Mouse (Mus musculus) hindbrain, embryonic 14.5 days (tissue): ENCODE results near the gene Gm5294. TPM values are rescaled to one million over a fixed set of nuclear protein-coding genes. Genes with fewer than 3 reads are reported as not detected.

ENCODE experiments used
- ATAC-seq: fragments of 200-750 bp; cut with Nextera tagmentation; 2 replicates; pipeline ENCODE4 v1.8.0; 2017; ENCODE audit warnings: moderate number of reproducible peaks, mild to moderate bottlenecking, moderate TSS enrichment, moderate library complexity; ENCODE audit not compliant: low FRiP score
- DNase-seq: peaks from one replicate; pipeline ENCODE4 v3.0.0-alpha.2; 2015; ENCODE audit warnings: low spot score
- H3K27ac ChIP-seq: fragments of 300-500 bp; sonication (generic); 2 replicates; pipeline ENCODE4 v1.5.1; 2014; ENCODE audit warnings: mild to moderate bottlenecking, moderate library complexity
- H3K27me3 ChIP-seq: fragments of 300-500 bp; sonication (generic); 2 replicates; pipeline ENCODE4 v1.6.1; 2014; ENCODE audit warnings: mild to moderate bottlenecking, low read length, mixed read lengths; ENCODE audit not compliant: control insufficient read depth, insufficient read depth
- H3K36me3 ChIP-seq: fragments of 300-500 bp; sonication (generic); replicated peaks from 2 replicates; pipeline ENCODE4 v1.6.1; 2014; ENCODE audit not compliant: control insufficient read depth, insufficient read depth
- H3K4me1 ChIP-seq: fragments of 300-500 bp; sonication (generic); replicated peaks from 2 replicates; pipeline ENCODE4 v1.6.1; 2014; ENCODE audit warnings: antibody characterized with exemption, low read length, mixed read lengths; ENCODE audit not compliant: control insufficient read depth, insufficient read depth
- H3K4me2 ChIP-seq: fragments of 300-500 bp; sonication (generic); replicated peaks from 2 replicates; pipeline ENCODE4 v1.6.1; 2014; ENCODE audit warnings: mild to moderate bottlenecking, moderate library complexity
- H3K4me3 ChIP-seq: fragments of 300-500 bp; sonication (generic); replicated peaks from 2 replicates; pipeline ENCODE4 v1.5.1; 2014; ENCODE audit warnings: mild to moderate bottlenecking, low read length
- H3K9ac ChIP-seq: fragments of 300-500 bp; sonication (generic); 2 replicates; pipeline ENCODE4 v1.6.1; 2014
- H3K9me3 ChIP-seq: fragments of 300-500 bp; sonication (generic); 2 replicates; pipeline ENCODE4 v1.6.1; 2016; ENCODE audit warnings: low read length; ENCODE audit not compliant: control insufficient read depth
- WGBS: fragments of 180-500 bp; shearing (Covaris S2); extraction: QIAGEN DNeasy Blood & Tissue Kit; methylation state at CpG from one replicate; pipeline ENCODE4 v1.1.7; 2014; 5-methylcytosine and 5-hydroxymethylcytosine counted together
- polyA plus RNA-seq: library from polyadenylated mRNA; unstranded; fragments of >200 nt; fragmentation: Nextera tagmentation; extraction: Ambion mirVana; gene quantifications from 2 replicates; pipeline ENCODE4 v1.2.1, GENCODE M21; 2014

Gene Gm5294
- polyA plus RNA-seq, 1 experiment from 2014 or later: 1.3 TPM

DNA sequence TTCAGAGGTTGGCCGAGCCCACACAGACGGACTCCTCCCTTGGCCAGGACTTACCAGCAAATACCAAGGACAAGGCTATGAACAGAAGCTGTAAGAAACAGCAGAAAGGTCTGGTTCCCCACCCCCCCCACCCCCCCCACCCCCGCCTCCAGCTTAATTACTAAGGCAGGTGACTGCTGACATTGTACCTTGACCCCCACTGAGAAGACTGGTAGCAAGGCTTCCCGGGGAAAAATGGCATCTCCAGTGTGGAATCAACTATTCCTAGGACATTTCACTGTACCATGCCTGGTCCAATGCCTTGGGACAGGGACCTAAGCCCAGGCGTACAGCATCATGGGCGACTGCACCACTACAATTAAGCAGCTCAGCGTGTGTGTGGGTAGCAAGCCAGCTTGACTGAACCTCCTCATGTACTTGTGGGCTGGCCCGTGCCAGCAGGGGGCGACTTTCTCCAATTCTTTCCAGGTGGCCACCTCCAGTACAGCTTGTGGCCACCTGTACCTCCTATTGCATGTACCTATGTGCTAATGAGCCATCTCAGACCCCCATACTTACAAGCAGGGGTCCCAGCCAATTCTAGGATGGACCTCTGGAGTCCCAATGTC lies 37.2 kb downstream of the Gm5294 start:
- Histone ChIP-seq H3K9ac (no peak overlapping the region), H3K4me2 (no peak overlapping the region), H3K27ac (no peak overlapping the region), H3K36me3 (no peaks in the 10 kb centered on the region), H3K27me3 (no peaks in the 10 kb centered on the region), H3K4me3 (no peak overlapping the region), H3K9me3 (no peaks in the 10 kb centered on the region), H3K4me1 (no peaks in the 10 kb centered on the region)
- WGBS: 27% methylated on average over 9 of the region's 9 CpGs
- ATAC-seq (peak; percentile 46; the same call in 1 of the 2 replicates), DNase-seq (peak; percentile 82)

DNA sequence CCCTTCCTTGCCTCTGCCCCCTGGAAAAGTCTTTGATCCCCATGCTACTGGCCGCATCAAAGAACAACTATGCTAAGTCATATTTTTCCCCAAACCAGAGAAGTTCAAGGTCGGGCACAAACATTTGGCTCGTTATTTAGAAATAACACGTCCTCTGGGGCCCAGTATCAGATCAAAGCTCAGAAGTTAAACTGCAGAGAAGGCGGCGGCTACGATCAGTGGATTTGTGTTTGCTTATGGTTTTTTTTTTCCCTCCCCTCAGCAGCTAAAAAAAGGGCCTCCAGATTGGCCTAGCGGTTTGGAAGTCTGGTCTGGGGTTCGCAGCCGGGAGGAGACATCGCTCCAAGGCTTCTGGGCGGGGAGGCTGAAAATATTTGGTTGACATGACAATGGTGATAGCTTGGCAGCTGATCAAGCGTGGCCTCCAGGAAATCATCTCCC lies 38.0 kb downstream of the Gm5294 start:
- DNase-seq (no peak), ATAC-seq (no peak)
- no peak overlapping the region for H3K4me3 ChIP-seq
- no peaks in the 10 kb centered on the region for H3K36me3 ChIP-seq
- no peak overlapping the region for H3K4me2 ChIP-seq
- H3K4me1 ChIP-seq: no peaks in the 10 kb centered on the region
- H3K27ac ChIP-seq: no peak overlapping the region
- no peaks in the 10 kb centered on the region for H3K9me3 ChIP-seq
- no peak overlapping the region for H3K9ac ChIP-seq
- H3K27me3 ChIP-seq: no peaks in the 10 kb centered on the region
- 63% methylated on average over 13 of the region's 13 CpGs for WGBS

GRCm38 (mm10) chr5:138863681-138864146 lies 43.8 kb downstream of the Gm5294 start:
- H3K4me2 ChIP-seq: no peak overlapping the region
- ATAC-seq: no peak
- H3K9ac ChIP-seq: no peak overlapping the region
- H3K4me1 ChIP-seq: no peaks in the 10 kb centered on the region
- H3K27me3 ChIP-seq: no peaks in the 10 kb centered on the region
- no peaks in the 10 kb centered on the region for H3K36me3 ChIP-seq
- DNase-seq: no peak
- H3K4me3 ChIP-seq: no peak overlapping the region
- H3K27ac ChIP-seq: no peak overlapping the region
- WGBS: 69% methylated on average over 7 of the region's 7 CpGs
- no peaks in the 10 kb centered on the region for H3K9me3 ChIP-seq

DNA sequence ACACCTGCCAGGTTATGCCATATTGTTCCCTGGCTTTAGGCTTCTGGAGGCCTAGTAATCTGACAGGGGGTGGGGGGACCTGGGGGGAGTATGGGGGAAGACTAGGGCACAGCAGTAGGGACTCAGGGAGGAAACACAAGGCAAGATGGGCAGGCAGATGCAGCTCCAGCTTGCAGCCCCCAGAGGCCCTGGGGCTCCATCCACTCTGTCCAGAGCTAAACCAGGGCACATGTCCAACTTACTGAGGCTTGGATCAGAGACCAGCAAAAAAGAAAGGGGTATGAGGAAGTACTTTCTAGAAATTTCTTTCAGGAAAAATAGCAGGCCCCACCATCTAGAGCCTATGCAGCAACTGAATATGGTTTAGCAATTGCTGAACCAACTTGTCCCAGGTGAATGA lies 44.3 kb downstream of the Gm5294 start:
- H3K4me1 ChIP-seq: no peaks in the 10 kb centered on the region
- no peak overlapping the region for H3K27ac ChIP-seq
- no peaks in the 10 kb centered on the region for H3K9me3 ChIP-seq
- H3K36me3 ChIP-seq: no peaks in the 10 kb centered on the region
- no peak overlapping the region for H3K4me2 ChIP-seq
- H3K9ac ChIP-seq: no peak overlapping the region
- DNase-seq (no peak), ATAC-seq (no peak)
- no peak overlapping the region for H3K4me3 ChIP-seq
- H3K27me3 ChIP-seq: no peaks in the 10 kb centered on the region

GRCm38 (mm10) chr5:138864880-138865279 lies 45.0 kb downstream of the Gm5294 start:
- Histone ChIP-seq H3K4me2 (no peak overlapping the region), H3K36me3 (no peaks in the 10 kb centered on the region), H3K9me3 (no peaks in the 10 kb centered on the region), H3K27me3 (no peaks in the 10 kb centered on the region), H3K4me1 (no peaks in the 10 kb centered on the region), H3K4me3 (no peak overlapping the region), H3K9ac (no peak overlapping the region), H3K27ac (no peak overlapping the region)
- ATAC-seq: no peak
- 37% methylated on average over 7 of the region's 7 CpGs for WGBS
- DNase-seq: no peak

GRCm38 (mm10) chr5:138865637-138866036 lies 45.8 kb downstream of the Gm5294 start:
- Histone ChIP-seq H3K36me3 (no peaks in the 10 kb centered on the region), H3K9me3 (no peaks in the 10 kb centered on the region), H3K4me2 (no peak overlapping the region), H3K4me3 (no peak overlapping the region), H3K9ac (no peak overlapping the region), H3K27ac (no peak overlapping the region), H3K27me3 (no peaks in the 10 kb centered on the region), H3K4me1 (no peaks in the 10 kb centered on the region)
- 74% methylated on average over 4 of the region's 4 CpGs for WGBS
- DNase-seq: no peak
- ATAC-seq: no peak

Other genes with a start within 250 kb of the Gm5294 start
- 83.0 and 91.1 TPM in 2 replicates for gene Zfp68, start 200.3 kb upstream of the Gm5294 start, polyA plus RNA-seq
- 20.0 and 20.7 TPM in 2 replicates for gene A430033K04Rik, start 197.2 kb upstream of the Gm5294 start, polyA plus RNA-seq
- gene Fam20c, start 65.6 kb upstream of the Gm5294 start, polyA plus RNA-seq: 63.5 and 72.0 TPM in 2 replicates
- gene Pdgfa, start 177.3 kb downstream of the Gm5294 start, polyA plus RNA-seq: 24.7 and 30.1 TPM in 2 replicates